Mouse (Mus musculus): ENCODE measurements around the gene Lrrc19.

DNA sequence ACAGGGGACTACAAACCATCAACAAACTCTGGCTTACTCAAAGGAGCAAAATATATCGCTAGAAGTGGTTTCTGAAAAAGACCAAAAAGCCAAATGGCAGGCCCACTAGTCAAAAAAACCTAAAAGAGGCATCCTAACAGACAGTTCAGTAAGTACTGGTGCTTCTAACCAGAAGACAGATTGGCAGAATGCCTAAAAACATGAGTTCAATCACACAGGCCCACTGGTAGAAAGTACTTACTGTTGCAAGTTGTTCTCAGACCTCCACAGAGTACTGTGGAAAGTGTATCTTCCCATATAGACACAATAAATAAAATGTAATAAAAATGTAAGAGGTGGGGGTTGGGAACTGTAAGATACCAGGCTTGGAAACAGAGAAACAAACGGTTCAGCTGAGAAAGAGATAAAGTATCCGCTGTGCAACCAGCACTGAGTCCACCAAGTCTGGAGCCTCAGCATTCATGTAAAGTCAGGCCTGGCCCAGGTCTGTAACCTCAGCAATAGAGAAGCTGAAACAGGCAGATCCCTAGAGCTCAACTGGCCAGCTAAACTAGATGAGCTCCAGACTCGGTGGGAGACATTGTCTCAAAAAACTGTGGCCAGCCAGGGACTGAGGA is 58.1 kb downstream of the Lrrc19 start:
- TF ChIP-seq CTCF (IDR thresholded peaks at IDR 0.05; ENCODE audit: low read depth, low read length) (no peak), POLR2A (IDR thresholded peaks at IDR 0.05; ENCODE audit: extremely low read depth, insufficient read depth, low read length) (no peak)

All from liver, adult 2 months (tissue).